Mouse (Mus musculus): ENCODE results near the gene Cd83. TPM values are rescaled to one million over a fixed set of nuclear protein-coding genes. Genes with fewer than 3 reads are reported as not detected.

Gene Cd83
- total RNA-seq (2021): 1 to 10 TPM; 1.2 to 3.0 TPM
- long read RNA-seq, experiment 1, transcript Cd83-201 (5 exons, 2,477 nt): major isoform, 15 of 18 reads
- long read RNA-seq, experiment 1, partial matches to known transcripts: 2 of 18 reads
- long read RNA-seq, experiment 1, other reads (novel, unspliced or antisense): 1 of 18 reads
- long read RNA-seq, experiment 2, transcript Cd83-201 (5 exons, 2,477 nt): major isoform, 10 of 11 reads
- long read RNA-seq, experiment 2, partial matches to known transcripts: 1 of 11 reads
- long read RNA-seq, experiment 2, other reads (novel, unspliced or antisense): 0 of 11 reads

DNA sequence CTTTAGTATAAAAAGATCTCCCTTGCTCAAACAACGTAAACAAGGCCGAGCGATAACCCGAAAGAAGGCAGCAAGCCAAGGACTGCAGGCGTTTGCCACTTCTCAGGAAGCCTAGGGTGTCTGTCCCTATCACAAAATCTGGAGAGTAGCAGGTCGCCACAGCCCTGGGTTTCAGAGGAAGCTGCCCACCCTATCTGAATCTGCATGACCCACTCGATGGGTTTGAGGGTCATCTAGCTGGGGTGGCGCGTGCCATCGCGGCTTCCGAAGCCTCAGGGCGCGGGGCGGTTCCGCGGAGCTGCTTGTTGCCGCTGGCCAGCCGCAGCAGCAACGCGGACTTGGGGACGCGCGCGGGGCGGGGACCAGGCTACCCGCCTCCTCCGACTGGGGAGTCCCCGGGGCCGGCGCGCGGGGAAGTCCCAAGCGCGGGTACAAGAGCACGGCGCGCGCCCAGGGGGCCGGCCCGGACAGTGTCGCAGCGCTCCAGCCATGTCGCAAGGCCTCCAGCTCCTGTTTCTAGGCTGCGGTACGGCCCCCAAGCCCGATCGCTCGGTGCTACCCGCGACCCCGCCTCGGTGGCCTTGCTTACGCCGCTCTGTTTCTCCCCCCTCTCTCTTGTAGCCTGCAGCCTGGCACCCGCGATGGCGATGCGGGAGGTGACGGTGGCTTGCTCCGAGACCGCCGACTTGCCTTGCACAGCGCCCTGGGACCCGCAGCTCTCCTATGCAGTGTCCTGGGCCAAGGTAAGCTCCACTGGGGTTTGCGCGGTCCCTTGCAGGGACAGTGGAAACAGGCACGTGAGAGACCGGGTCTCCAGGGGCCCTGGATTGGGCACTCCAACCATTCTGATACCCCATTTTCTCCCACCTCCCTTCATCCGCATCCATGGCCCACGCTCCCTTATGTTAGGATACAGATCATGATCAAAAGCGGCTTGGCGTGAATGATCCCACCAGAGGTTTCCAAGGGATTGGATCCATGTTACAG, at the start of gene Cd83:
TSS of gene Cd83 (plus strand) at position 51 of the 987 bp plus-strand sequence.
- peak; percentile 73 for DNase-seq

DNA sequence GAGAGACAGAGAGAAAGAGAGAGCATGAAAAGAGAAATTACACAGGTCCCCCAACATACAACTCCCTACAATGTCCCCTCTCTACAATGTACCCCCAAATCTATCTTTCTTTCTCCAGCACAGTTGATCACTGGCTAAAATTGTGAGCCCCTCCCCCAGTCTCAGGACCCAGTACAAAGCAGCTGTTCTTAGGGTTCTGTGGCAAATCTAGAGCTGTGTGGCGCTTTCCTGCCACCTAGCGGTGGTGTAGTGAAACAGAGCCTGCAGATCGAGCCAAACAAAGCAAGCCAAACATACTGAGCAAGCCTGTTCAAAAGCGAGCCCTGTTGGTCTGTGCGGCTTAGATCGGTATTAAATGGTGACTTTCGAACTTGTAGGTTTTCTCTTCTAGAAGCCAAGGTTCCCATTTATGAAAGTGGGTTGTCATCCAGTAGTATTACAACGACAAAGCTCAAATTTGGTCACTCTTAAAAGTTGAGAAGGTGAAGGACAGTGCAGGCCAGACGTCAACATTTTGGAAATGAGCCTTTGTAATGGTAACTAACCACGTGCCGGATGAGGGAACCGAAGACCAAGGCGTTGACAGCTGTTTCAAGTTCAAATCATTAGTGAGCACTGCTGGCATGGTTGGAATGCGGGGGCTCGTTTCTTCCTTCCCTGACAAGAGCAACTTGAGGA, 44.8 kb upstream of the Cd83 start:
- peak; percentile 76 for DNase-seq

DNA sequence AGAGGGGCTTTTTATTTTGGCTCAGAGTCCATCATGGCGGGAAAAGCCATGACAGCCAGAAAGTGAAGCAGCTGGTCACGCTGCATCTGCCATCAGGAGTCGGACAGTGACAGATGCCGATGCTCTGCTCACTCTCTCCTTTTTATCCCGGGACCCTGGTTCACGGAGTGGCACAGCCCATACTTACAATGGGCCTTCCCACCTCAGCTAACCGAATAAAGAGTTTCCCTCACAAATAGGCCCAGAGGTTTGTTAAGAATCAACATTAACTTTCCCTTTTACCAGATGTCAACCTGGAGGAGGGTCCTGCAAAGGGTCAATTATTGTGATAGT, 44.3 kb upstream of the Cd83 start:
- DNase-seq: no peak

DNA sequence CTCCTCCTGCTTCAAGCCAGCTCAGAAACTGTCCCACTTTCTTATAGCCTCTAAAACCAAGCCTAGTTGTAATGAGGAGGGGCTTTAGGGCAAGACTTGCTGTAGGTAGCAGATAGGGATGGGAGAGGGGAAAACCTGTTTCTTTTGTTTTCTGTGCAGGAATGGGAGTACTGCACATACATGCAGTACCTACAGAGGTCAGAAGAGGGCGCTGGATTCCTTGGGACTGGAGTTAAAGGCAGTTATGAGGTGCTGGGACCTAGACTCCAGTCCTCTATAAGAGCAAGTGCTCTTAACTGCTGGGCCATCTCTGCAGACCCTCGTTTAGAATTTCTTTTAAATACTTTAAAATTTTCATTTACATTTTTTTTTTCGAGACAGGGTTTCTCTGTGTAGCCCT, 41.9 kb upstream of the Cd83 start:
- DNase-seq: no peak

DNA sequence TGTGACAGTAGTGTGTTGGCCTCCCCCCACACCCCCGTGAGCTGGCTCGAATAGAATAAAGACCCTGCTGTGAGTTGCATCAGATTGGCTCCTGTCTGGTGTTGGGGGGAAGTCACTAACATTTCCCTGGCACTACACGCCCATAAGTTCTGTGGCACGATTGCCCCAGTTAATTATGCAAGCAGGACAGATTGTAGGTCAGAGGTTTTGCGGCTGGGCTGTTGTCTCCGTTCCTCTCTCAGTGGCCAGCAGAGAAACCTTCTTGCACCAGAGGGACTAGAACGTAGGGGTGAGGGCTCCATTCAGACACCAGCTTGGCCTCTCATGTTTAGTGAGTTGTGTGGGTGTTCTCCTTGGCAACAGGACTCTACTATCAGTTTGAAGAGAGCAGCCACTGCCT, 40.3 kb upstream of the Cd83 start:
- DNase-seq: no peak

DNA sequence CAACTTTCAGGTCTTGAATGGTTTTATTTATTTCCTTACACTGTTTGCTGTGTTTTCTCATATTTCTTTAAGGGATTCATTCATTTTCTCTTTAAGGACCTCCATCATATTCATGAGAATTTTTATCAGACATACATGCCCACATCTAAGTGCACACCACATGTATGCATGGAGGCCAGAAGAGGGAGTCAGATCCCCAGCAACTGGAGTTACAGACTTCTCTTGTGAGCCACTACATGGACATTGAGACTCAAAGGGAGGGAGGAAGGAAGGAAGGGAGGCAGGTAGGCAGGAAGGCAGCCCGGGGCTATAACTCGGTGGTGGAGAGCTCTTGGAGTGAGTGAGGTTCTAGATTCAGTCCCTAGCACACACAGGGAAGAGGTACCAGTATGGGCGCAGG, 34.3 kb upstream of the Cd83 start:
- no peak for DNase-seq

DNA sequence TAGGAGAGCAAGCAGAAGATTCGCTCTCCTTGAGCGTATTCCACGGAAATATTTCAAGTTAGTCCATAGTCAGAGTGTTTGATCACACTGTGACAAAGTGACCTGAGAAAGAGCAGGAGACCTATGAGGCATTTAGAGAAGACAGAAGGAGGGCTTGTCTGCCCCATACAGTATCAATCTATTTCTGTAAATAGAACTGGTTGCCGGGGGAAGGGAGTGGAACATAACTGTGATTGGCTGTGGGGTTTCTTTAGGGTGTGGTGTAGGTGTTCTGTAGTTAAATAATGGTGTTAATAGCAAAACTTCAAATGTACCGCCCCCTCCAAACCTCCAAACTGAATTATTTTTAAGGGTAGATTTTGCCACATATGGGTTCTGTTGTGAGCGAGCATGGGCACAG, 33.6 kb upstream of the Cd83 start:
- DNase-seq: no peak

- DNase-seq: no peak
Measured at GRCm38 (mm10) chr13:43752407-43752806, 32.2 kb upstream of the Cd83 start.

DNA sequence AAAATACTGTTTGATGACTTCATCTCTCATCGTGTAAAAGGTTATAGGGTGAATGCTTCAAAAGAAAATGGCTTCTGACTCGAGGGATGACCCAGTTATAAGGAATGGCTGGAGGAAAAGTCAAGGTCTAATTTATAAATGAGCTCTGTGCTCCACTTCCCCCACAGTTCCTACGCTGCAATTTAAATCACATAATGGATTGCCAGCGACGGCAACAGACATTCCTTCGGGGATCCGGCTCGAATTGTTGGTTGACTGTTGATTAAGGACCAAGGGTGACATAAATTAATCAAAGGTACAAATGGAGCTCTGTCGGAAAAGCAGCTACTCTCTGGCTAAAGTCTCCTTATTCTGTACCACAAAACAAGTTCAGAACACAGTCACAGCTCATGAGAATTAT, 30.9 kb upstream of the Cd83 start:
- DNase-seq: no peak

- DNase-seq: no peak
Measured at GRCm38 (mm10) chr13:43754455-43755128, 30.0 kb upstream of the Cd83 start.

DNA sequence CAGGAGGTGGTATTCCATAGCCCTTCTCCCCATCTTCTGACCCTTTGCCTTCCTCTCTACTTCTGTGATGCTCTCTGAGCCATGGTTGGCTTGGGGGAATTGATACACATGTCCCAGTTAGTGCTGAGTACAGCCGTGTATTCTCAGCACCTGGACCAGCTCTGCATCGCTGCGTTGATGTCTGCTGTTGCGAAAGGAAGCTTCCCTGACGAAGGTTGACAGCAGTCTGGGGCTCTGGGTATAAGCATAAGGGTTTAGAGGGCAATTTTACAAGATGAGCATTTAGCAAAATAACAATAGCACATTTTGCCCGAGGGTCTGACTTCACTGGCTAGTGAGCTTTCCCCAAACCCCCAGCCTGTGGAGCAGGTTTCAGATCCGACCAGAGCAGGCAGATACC, 29.0 kb upstream of the Cd83 start:
- DNase-seq: no peak

DNA sequence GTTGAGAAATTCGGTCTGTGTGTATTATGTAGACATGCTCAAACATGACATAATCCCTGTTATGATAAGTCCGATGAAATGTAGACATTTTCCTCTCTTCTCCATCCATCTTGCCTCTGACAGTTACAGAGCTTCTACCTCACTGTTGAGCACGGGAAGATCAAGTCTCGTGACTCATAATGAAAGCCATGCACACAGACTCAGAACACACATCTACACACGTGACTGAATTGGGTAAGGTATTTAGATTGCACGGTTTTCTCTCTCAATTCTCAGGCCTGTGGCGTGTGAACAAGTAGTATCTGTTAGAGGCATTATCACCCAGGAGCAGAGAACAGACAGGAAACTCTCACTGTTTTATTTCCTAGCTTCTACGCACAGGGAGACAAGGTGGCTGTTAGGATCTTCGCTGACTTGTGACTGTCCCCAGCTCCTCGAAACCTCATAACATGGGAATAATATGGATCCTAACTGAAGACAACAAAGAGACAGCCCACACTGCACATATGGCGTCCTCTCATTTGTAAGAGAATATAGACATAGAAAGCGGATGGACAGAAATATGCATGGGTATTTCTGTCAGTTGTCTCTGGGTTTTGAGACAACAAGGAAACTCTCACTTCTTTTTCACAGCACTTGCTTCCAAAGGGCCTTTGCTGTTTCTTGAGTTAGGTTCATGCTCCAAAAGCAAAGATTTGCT, 23.3 kb upstream of the Cd83 start:
- DNase-seq: no peak

DNA sequence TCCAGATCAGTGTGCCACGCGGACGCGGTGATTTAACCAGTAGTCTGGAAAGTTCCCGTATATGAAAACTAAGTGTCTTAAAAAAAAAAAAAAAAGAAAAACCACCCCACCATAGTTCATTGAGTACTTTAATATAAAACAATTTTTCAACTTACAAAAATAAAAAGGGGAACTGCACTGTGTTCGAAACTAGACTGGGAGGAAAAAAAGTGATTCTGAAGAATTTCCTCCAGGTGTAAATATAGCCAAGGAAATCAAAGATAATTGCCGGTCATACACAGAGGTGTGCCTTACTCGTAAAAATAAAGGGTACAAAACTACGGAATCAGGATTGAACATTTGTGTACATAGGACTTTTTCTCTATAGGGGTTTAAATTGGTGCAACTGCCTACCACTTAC, 21.7 kb upstream of the Cd83 start:
- no peak for DNase-seq

DNA sequence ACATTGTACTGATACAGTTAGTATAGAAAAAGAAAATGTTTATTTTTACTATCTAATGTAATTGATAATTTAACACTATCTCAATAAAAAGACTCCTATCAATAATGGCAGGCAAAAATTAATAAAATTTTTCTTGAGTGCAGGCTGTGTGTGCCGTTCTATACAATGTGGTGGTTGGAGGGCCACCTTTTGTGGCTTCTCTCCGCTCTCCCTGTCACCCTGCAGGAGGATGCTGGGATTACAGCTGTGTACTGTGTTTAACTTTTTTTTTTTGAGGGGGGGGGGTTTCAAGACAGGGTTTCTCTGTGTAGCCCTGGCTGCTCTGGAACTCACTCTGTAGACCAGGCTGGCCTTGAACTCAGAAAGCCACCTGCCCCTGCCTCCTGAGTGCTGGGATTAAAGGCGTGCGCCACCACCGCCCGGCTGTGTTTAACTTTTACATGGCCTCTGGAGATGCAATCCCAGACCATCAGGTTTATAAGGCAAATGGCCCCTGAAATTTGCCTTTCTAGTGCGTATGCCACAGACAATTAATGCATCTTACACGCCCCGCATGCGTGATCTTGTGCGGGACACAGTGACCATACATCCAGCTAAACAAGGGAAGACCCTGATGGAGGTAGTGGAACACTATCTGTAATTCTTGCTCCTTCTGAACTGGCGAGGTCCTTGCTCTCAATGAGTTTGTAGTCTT, 21.1 kb upstream of the Cd83 start:
- no peak for DNase-seq

DNA sequence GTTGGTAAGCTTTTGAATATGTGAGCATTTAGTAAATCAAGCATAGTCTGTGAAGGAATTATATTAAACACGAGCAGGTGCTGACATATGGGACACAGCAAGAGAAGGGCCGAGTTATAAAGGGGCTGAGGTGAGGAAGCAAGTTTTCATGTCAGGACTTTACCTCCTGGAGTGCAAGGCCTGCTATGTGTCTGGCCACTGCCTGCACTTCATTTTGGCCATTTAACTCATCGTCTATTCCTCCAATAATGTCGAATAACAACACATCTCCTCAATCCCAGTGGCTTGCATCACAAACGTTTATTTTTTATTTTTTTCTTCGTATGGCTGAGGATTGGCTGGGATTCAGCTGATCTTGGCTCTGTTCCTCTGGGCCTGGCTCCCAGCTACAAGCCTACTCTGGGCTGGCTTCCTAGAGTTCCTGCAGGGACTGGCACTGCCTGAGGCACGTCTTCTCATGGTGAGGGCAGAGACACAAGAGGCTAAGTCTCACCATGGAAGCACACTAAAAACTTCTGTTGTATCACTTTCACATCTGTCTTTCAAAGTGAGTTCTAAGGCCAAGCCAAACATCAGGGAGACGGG, 20.5 kb upstream of the Cd83 start:
- peak; percentile 33 for DNase-seq

DNA sequence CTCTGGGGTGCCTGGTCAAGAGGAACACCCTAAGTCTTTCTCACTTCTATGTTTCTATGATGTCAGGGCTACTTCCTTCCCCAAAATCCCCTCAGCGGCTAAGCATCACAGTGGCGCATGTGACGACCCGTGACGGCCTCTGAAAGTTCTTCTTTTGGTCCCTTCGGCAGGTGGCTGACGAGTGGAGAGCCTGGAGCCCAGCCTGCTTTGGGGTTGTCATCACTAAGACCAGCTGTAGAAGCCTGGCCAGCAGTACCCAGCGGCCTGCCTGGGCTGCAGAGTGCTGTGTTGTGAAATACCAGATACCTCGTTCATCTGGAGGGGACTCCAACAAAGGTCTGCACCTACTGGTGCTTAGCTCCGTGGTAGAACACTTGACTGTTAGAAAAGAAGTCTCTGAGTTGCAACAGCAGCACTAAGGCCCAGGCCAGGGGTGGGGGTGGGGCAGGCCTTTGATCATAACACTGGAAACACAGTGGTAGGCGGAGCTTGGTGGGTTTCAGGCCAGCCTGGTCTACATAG, 19.2 kb upstream of the Cd83 start:
- DNase-seq: no peak

DNA sequence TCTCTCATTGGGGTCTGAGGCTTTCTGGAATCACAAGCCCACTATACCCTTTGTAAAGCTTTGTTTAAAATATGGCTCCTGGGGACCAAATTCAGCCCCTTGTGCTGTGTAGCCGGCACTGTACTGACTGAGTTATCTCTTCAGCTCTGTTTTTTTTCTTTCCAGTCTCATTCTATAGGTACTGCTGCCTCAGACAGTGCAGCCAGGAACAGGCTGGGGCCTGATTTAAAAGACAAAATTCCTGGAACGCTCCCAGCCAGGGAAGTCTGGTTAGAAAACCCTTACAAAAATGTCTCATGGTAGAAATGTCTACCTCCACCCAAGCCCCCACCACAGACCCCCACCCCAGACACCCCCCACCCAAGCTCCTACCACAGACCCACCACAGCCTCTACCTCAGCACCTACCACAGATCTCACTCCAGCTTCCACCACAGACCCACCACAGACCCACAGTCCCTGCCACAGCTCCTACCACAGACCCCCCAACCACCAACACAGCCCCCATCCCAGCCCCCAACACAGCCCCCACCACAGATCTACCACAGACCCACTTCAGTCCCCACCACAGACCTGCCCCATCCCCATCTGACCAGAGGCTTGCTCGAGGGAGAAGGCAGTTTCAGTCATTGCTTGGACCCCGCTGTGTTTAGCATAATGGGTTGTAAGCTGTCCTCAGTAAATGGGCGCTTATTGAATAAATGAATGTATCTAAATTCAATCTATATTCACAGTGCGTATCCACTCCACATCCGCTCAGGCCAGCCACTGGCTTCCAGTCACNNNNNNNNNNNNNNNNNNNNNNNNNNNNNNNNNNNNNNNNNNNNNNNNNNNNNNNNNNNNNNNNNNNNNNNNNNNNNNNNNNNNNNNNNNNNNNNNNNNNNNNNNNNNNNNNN, 17.5 kb upstream of the Cd83 start:
- no peak for DNase-seq

- no peak for DNase-seq
Measured at GRCm38 (mm10) chr13:43773020-43773419, 11.6 kb upstream of the Cd83 start.

DNA sequence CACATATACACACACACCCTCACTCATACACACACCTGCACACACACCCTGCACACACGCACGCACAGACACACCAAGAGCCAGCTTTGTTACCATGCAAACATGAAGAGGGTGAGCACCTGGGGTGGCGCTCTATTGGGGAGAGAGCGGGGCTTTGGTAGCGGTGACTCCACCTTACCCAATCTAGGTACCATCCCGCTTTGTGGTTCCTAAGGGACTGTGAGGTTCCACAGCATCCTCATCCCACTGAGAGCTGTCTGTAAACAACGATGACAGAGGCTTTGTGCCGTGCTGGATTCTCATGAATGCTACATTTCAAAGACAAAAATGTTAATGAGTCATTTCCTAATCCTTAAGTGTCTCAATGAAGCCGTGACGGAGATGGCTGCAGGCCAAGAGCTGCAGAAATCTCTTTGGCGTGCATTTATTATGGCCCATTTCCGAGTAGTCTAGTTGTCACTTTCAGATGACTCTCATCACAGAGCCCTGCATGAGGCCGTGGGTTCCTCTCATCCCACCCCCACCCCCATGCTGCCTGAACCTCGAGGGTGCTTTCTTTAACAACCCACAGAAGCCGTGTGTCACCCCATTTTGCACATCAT, 10.5 kb upstream of the Cd83 start:
- DNase-seq: peak; percentile 50

Measured in gastrocnemius, postnatal 10 days (tissue).